Mouse (Mus musculus) embryo, embryonic 10 days (tissue): ENCODE results near the gene Nsun5.
"Not testable (repeated sequence)": the region's sequence is repeated elsewhere in the genome, so short reads cannot be mapped to it uniquely, and the experiment has no call there.

Source experiments
- DNase-seq: peaks from one replicate; pipeline ENCODE4 v3.0.0-alpha.2; 2015; ENCODE audit warnings: low spot score

Gene Nsun5

DNA sequence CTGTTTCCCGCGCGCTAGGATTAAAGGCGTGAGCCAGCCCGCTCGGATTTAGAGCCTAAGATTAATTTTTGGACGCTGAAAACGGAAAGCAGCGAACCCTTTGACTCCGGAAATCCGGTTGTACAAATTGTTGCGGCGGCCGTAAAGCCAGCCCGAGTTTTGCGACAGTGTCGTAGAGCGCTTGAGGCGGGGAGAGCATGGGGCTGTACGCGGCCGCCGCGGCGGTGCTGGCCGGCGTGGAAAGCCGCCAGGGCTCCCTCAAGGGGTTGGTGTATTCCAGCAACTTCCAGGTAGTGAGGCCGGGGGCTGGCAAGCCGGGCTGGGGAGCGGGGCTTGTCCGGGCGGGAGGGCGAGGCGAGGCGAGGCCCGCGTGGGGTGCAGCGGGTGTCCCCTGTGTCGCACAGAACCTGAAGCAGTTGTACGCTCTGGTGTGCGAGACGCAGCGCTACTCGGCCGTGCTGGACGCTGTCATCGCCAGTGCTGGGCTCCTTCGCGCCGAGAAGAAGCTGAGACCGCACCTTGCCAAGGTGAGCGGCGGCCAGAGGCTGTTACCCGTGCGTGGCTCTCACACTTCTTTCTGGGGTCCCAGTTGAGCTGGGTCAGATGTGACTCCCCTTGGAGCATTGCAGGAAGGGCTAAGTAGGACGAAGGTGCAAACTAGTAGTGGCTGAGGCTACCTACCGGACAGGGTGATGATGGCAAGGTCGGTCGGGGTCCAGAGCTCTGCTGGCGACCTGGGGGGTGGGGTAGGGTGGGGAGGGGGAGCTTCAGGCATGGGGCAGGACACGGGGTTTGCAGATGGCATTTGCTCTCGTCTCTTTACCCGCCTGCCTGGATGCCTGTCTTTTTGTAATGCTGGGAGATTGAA is at the start of gene Nsun5:
TSS of gene Nsun5 (plus strand) at position 167 of the 868 bp plus-strand sequence.
- DNase-seq = peak; percentile 98

DNA sequence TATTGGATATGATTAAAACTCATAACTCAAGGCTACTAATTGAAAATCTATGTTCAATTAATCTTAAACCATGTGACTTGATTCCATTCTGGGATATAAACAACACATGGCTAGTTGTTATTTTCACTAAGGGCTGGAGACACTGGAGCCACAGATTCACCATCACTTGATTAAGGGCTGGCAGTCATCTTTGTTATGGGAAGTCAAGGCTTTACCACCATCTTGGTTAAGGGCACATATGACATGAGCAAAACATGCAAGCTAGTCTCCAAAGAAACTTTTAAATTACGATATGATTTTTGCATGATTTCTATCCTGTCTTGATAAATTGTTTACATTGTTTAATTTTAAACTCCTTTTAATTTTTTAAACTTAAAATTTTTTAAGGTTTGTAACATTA is 47.6 kb upstream of the Nsun5 start:
- DNase-seq = no peak

DNA sequence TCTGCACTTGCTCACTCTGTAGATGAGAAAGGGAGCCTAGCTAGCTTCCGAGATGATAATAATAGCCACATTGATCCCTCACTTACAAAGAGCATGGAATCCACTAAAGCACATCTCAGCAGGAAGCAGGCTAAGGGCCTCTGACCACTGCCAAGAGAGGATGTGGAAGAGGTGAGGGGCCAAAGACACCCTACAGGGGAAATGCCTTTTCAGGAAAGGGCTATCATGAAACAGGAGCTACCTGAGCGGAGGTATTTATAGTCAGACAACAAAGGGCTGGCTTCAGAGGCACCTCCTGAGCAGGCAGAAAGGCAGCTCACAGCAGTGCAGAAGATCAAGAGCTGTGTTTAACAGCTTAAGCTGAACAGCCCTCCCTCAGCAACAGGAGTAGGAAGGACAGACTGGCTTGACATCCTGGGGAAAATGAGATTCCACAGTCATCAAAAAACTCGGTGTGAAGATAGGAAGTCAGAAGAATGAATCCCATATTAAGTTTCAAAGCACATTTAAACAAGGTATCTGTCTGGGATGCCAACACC is 43.6 kb upstream of the Nsun5 start:
- no peak for DNase-seq

DNA sequence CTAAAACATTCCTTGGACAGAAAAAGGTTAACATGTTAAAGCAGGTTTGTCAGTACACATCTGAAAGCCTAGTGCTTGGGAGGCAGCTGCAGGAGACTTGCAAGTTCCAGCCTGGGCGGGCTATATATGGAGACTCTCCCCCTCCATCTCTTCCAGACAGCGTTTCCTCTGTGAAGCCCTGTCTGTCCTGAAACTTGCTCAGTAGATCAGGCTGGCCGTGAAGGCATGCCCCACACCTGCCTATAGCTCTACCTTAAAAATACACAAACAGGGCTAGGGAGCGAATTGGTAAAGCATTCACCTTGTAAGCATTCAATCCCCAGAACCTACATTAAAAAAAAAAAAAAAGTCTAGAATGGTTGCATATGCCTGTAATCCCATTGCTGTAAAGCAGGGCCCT is 40.3 kb upstream of the Nsun5 start:
- DNase-seq = no peak

DNA sequence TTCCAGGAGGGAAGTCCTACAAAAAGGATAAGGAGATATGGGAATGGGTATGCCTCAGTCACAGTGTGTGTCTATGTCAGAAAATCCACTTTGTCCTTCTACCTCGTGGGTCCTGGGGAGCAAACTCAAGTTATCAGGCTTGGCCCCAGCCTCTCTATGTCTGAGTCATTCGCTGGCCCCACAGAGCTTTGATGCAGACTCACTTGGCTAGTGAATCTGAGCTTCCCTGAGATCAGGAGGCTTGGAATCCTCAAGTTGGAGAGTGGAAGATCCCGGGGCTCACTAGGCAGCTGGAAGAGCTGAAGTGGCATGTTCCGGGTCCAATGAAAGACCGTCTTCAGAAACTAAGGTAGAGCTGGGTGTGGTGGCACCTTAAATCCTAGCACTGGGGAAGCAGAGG is 39.6 kb upstream of the Nsun5 start:
- DNase-seq = no peak

DNA sequence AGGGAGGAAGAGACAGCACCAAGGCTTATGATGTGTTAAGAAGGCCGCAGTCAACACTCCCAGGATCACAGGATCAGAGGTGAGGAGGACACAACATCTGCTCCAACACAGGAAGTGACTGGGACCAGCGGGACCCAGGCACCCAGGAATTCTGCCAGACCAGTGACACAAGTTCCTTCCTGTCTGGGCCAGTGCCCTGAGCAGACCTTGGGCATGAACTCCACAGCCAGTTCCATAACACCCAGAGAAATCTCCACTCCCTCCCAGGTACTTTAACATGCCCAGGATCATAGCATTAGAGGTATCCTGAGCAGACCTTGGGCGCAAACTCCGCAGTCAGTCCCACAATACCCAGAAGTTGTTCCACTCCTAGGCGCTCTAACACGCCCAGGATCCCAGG is 38.6 kb upstream of the Nsun5 start:
- DNase-seq = no peak

DNA sequence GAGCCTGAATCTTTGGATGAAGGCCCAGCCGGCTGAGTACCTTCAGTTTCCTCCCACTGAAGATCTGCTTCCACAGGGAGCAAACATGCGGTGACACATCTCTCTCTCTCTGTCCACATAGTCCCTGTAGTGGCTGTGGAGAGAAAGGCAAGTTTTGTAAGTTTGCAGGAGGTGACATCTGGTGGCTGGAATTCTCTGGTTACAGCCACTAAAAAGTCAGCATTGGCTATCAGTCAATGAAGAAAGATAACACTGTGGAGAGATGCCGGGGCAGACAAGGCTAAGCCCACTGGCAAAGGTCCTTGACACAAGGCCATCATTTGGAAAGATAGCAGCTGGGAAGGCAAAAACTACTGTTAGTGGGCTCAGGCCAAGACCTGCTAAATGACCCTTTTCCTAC is 32.2 kb upstream of the Nsun5 start:
- no peak for DNase-seq

DNA sequence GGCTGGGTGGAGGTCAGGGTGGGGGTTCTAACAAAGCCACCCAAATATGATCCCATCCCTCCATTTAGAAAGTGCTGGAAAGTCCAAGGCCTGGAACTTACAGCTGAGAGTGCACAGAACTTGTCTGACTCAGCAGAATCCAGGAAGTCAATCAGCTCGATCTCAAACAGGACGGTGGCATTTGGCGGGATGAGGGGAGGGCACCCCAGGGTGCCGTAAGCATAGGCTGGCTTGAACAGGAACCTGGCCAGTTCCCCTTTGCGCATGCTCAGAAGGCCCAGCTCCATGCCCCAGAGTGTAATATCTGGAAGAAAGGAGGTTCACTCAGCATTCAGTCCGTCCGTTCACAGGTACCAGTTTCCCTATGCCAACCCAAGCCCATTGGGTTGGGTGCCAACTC is 23.8 kb upstream of the Nsun5 start:
- DNase-seq = no peak

DNA sequence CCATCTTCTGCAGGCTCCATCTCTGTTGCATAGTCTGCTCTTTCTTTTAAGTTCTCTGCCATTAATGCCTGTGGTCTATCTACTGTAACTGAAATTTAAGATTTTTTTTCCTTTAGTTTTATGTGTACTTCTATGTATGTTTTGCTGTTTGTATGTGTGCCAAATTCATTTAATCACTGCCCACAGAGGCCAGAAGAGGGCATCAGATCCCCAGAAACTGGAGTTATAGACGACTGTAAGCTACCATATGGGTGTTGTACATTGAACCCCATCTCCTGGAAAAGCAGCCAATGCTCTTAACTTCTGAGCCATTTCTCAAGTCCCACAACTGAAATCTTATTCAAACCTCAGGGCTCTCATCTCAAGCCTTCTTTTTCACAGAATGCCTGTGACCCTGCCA is 23.3 kb upstream of the Nsun5 start:
- DNase-seq = no peak

DNA sequence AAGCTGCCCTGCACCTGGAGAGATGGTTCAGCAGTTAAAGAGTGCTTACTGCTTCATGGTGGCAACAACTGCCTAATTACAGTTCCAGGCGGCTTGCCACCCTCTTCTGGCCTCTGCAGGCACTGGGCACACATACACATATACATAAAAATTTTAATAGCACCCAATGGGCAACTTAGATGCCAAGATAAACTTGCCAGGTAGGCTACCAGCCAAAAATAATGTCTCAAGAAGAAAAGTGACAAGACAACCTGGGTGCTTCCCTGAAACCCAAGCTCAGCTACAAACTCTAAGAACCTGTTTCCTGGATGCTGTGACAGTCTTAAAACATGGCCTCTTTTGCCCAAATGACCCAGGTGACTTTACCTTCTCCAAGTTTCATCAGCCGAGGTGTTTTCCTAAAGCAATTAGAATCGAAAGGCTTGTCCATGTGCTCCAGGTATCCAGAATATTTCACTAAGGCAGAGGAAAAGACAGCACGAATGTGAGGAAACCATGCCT is 22.2 kb upstream of the Nsun5 start:
- no peak for DNase-seq

DNA sequence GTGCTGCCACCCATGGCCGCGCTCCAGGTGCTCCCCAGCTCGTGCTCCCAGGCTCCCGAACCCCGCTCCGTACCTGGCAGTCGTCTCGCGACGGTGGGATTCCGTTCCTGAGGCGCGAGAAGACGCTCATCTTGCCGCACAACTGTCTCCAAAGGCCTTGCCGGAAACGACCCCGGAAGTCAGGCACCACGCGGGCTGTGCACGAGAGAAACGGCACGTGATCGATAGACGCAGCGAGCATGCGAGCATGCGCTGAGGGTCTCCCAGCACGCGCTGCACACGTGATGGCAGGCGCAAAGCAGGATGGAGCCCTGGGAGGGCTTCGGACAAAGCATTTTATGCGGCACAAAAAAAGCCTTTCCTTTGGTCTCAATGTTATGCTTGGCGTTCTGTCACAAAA is 19.9 kb upstream of the Nsun5 start, which contains the start of gene Fkbp6:
TSS of gene Fkbp6 (minus strand) at position 183 of the 400 bp plus-strand sequence.
- no peak for DNase-seq

DNA sequence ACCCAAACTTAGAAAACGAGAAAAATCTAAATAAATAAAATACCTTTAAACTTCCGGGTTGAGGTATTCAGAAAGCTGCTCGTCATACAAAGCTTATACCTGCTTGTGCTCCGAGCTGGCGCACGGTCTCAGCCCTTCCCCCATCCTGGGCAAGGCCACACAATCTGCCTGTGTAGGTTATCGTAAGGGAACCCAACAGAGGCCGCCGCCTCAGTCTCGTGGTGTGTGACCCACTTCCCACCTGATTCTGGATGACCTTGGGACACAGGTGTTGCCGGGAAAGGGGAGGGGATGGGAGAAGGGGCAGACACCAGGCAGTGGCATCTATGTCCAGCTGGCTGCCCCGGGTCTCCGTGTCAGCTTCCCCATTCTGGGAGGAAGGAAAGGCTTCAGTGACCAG is 18.1 kb upstream of the Nsun5 start:
- DNase-seq = no peak

DNA sequence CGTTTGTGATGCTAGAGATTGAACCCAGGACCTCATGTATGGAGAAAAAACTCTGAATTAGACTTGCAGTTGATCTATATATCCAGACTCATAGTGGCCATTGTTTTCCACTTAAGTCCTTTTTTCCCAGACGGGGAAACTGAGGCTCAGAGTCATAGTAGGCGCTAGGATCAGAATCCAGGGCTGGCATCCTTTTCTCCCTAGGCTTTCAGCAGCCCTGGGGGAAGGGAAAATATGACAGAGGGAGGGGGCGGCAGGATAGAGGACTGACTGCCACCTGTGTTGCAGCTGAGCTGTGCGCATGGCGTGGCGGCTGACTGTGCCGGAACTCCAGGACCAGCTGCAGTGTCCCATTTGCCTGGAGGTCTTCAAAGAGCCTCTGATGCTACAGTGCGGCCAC is 16.8 kb upstream of the Nsun5 start, which contains the start of gene Trim50:
TSS of gene Trim50 (plus strand) at position 301 of the 400 bp plus-strand sequence.
- no peak for DNase-seq

DNA sequence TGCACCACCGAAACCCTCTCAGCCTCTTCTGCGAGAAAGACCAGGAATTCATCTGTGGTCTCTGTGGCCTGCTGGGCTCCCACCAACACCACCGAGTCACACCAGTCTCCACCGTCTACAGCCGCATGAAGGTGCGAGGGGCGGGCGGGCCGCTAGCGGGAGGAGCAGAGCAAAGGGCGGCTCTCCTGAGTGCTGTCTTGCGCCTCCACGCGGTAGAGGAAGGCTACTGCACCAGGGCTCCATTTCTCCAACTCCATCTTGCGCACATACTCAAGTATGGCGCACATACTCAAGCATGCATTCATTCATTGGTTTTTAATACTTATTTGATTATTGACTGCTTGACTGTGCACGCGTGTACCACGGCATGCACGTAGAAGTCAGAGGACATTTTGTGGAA is 16.2 kb upstream of the Nsun5 start:
- DNase-seq = peak; percentile 61

DNA sequence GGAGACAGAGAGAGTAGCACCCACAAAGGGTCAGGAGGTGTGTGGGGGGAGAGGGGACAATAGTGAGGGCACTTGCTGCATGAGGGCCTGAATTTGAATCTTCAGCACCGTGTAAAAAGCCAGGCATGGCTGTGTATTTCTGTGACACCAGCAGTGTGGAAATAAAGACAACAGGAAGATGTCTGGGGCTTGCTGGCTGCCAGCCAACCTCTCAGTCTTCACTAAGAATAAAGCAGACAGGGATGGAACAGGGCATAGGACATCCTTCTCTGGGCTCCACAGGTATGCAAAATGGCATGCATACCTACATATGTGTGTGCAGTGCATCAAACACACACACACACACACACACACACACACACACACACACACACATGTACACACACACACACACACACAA is 13.7 kb upstream of the Nsun5 start:
- DNase-seq = no peak

DNA sequence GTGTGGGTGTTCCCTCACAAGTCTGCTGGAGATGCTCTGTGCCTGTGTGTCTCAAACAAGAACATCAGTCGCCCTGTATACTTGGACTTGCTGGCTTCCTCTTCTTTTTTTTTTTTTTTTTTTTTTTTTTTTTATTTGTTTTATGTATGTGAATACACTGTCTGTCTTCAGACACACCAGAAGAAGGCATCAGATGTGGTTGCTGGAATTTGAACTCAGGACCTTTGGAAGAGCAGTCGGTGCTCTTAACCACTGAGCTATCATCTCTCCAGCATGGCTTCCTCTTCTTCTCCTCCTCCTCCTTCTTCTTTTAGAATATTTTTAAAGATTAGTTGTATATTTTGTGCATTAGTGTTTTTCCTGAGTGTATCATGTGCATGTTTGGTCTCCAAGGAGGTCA is 12.2 kb upstream of the Nsun5 start:
- DNase-seq = no peak

DNA sequence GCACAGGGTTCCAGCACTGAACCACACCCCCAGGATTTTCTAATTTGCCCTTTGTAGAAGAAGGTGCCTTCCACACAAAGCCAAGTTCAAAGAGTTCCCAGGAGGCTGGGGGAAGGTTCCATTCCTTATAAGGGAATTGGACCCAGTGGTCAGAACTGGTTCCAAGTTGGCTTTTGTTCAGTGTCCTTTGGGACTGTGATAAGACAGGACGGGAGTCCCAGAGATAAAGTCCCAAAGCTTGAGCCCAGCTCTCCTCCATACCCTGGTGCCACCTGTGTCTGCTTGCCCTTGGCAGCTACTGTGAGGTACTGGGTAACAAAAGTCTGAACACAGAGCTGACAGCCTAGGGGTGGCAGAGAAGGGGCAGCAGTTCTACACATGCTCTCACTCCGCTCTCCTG is 10.0 kb upstream of the Nsun5 start:
- no peak for DNase-seq

DNA sequence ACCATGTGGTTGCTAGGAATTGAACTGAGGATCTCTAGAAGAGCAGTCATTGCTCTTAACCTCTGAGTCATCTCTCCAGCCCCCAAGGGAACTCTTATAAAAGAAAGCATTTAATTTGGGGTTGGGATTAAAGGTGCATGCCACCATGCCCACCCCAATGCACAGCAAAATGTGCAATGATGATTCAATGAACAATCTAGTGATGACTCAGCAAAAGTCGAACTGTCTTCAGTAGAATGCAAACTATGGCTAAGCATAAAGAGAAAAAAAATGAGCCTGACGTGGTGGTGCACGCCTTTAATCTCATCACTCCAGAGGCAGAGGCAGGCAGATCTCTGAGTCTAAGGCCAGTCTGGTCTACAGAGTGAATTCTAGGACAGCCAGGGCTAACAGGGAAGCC is 7.2 kb upstream of the Nsun5 start:
- no peak for DNase-seq

DNA sequence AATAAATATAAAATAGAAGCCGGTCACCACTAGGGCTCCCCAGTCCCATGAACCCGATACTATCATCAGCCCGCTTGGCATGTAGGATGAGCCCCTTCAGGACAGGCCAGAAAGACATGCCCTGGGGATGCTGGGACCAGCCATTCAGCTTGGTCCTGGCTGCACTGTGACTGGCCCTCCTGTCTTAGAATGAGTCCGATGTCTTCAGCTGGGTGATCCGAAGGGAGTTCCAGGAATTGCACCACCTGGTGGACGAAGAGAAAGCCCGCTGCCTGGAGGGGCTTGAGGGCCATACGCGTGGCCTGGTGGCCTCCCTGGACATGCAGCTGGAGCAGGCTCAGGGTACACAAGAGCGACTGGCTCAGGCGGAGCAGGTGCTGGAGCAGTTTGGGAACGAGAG is 6.2 kb upstream of the Nsun5 start:
- peak; percentile 85 for DNase-seq

DNA sequence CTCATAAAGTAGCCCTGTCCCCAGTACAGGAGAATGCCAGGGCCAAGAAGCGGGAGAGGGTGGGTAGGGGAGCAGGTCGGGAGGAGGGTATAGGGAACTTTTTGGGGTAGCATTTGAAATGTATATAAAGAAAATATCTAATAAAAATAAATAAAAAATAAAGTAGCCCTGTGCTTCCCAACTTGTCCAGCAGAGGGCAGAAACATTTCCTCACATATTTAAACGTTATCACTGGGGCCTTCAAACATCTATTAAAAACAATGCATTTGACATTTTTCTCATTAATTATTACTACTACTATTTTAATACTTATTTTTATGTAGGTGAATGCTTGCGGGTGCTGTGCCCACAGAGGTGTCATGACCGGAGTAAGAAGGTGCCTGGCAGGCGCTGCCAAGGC is 1.9 kb upstream of the Nsun5 start:
- DNase-seq = no peak

DNA sequence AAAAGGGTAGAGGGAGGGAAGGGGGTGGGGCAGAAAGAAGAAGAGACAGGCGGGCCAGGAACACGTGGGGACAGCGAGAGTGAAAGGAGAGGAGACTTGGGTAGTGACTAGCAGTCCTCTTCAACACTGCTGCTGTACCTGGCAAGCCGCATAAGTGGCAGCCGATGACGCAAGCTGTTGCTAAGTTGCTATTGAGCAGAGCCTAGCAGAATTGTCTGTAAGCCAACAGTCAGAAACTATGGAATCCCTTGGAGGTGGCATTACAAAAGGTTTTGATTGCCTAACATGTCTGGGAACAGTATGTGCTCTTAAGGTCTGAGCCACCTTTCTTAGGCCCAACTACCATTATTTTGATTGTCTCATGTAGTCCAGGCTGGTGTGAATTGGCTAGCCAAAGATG is 1.4 kb upstream of the Nsun5 start:
- DNase-seq = no peak

DNA sequence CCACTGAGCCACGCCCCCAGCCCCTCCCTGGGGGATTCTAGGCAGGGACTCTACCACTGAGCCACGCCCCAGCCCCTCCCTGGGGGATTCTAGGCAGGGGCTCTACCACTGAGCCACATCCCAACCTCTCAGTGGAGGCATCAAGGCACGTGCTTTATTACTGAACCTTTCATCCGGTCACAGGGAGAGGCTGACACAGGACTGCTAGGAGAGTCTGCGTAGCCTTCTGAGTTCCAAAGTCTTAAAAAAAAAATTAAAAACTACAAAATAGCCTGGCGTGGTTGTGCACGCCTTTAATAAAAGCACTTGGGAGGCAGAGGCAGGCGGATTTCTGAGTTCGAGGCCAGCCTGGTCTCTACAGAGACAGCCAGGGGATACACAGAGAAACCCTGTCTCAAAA is 557 bp upstream of the Nsun5 start:
- DNase-seq = not testable (repeated sequence)

DNA sequence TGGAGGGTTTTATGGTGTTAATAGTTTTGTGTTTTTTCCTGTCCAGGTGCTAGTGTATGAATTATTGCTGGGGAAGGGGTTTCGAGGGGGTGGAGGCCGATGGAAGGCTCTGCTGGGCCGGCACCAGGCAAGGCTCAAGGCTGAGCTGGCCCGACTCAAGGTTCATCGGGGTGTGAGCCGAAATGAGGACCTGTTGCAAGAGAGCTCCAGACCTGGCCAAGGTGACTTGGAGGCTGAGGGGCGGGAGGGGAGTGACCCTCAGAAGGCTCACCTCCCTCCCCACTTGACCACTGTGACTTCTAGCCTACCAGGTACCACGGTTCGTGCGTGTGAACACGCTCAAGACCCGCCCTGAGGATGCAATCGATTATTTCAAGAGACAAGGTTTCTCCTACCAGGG is 1.4 kb downstream of the Nsun5 start:
- DNase-seq = no peak

DNA sequence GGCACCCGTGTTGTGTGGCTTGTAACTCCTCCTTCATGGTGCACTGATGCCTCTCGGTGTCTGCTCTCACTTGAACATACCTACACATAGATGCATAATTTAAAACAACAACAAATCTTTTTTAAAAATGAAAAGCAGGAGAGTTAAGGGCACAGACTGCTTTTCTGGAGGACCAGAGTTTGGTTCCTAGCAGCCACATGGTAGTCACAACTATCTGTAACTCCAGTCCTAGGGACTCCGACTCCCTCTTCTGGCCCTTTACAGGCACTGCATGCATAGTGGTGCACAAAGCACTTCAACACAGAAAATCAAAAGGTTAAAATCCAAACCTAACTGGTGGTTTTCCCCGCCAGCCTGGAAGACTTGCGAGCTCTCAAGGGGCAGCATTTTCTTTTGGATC is 3.8 kb downstream of the Nsun5 start:
- no peak for DNase-seq
